Mouse (Mus musculus): ENCODE results near the gene Ebf1. TPM values are rescaled to one million over a fixed set of nuclear protein-coding genes. Genes with fewer than 3 reads are reported as not detected.

The Ebf1 gene
- polyA plus RNA-seq, 1 experiment from 2014 or later, result 26.9 TPM

- H3K36me3 ChIP-seq (ENCODE audit: control insufficient read depth, insufficient read depth, low read length), result no peaks in the 10 kb centered on the region
- H3K9ac ChIP-seq (ENCODE audit: low read depth, low read length), result no peak overlapping the region
- no peak overlapping the region for H3K4me2 ChIP-seq (replicated peaks; ENCODE audit: low read depth, low read length)
- no peaks in the 10 kb centered on the region for H3K9me3 ChIP-seq (ENCODE audit: control insufficient read depth, low read length)
- H3K27ac ChIP-seq (ENCODE audit: low read depth, low read length), result no peak overlapping the region
- no peaks in the 10 kb centered on the region for H3K27me3 ChIP-seq (ENCODE audit: control insufficient read depth, insufficient read depth, low read length)
- H3K4me1 ChIP-seq (ENCODE audit: control insufficient read depth, insufficient read depth, low read length), result 0 out of 2 replicates have a peak, but pooled peaks cover 5% of the 10 kb centered on the region
- H3K4me3 ChIP-seq (ENCODE audit: low read length), result no peak overlapping the region
- WGBS, result 30% methylated on average over 3 of the region's 3 CpGs
- ATAC-seq (ENCODE audit: low FRiP score, low TSS enrichment), result no peak
Measured at GRCm38 (mm10) chr11:44727376-44727775, 110.3 kb downstream of the Ebf1 start.

- no peak for ATAC-seq (ENCODE audit: low FRiP score, low TSS enrichment)
- Histone ChIP-seq H3K27ac (ENCODE audit: low read depth, low read length) (no peak overlapping the region), H3K27me3 (ENCODE audit: control insufficient read depth, insufficient read depth, low read length) (no peaks in the 10 kb centered on the region), H3K9me3 (ENCODE audit: control insufficient read depth, low read length) (no peaks in the 10 kb centered on the region), H3K36me3 (ENCODE audit: control insufficient read depth, insufficient read depth, low read length) (no peaks in the 10 kb centered on the region), H3K4me3 (ENCODE audit: low read length) (no peak overlapping the region), H3K4me2 (replicated peaks; ENCODE audit: low read depth, low read length) (no peak overlapping the region), H3K9ac (ENCODE audit: low read depth, low read length) (no peak overlapping the region), H3K4me1 (ENCODE audit: control insufficient read depth, insufficient read depth, low read length) (0 out of 2 replicates have a peak, but pooled peaks cover 5% of the 10 kb centered on the region)
- 70% methylated on average over 2 of the region's 2 CpGs for WGBS
Measured at GRCm38 (mm10) chr11:44727821-44728220, 110.7 kb downstream of the Ebf1 start.

DNA sequence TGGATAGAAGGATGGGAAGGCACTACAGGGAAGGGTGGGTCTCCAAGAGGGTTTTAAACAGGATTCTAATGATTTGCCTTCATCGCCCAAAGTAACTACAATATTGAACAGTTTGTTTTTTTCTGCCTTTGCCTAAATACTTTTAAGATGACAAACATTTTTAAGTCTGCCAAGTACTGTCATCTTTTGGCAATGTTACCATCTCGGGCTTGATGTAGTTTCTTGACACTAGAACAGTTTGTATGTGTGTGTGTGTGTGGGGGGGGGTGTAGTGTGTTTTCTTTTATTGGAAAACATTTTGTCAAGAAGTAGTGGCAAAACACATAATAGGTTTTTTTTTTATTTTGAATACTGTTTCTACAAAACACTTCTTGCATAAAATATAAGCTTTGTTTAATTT lies 111.2 kb downstream of the Ebf1 start:
- Histone ChIP-seq H3K4me1 (ENCODE audit: control insufficient read depth, insufficient read depth, low read length) (0 out of 2 replicates have a peak, but pooled peaks cover 5% of the 10 kb centered on the region), H3K4me3 (ENCODE audit: low read length) (no peak overlapping the region), H3K9me3 (ENCODE audit: control insufficient read depth, low read length) (no peaks in the 10 kb centered on the region), H3K27ac (ENCODE audit: low read depth, low read length) (no peak overlapping the region), H3K4me2 (replicated peaks; ENCODE audit: low read depth, low read length) (no peak overlapping the region), H3K27me3 (ENCODE audit: control insufficient read depth, insufficient read depth, low read length) (no peaks in the 10 kb centered on the region), H3K9ac (ENCODE audit: low read depth, low read length) (no peak overlapping the region), H3K36me3 (ENCODE audit: control insufficient read depth, insufficient read depth, low read length) (no peaks in the 10 kb centered on the region)
- no peak for ATAC-seq (ENCODE audit: low FRiP score, low TSS enrichment)
- 91% methylated on average over 2 of the region's 2 CpGs for WGBS

GRCm38 (mm10) chr11:44729931-44730330 lies 112.8 kb downstream of the Ebf1 start:
- no peak overlapping the region for H3K9ac ChIP-seq (ENCODE audit: low read depth, low read length)
- H3K36me3 ChIP-seq (ENCODE audit: control insufficient read depth, insufficient read depth, low read length), result no peaks in the 10 kb centered on the region
- no peak for ATAC-seq (ENCODE audit: low FRiP score, low TSS enrichment)
- H3K4me1 ChIP-seq (ENCODE audit: control insufficient read depth, insufficient read depth, low read length), result 0 out of 2 replicates have a peak, but pooled peaks cover 5% of the 10 kb centered on the region
- no peak overlapping the region for H3K4me2 ChIP-seq (replicated peaks; ENCODE audit: low read depth, low read length)
- H3K4me3 ChIP-seq (ENCODE audit: low read length), result no peak overlapping the region
- H3K27me3 ChIP-seq (ENCODE audit: control insufficient read depth, insufficient read depth, low read length), result no peaks in the 10 kb centered on the region
- H3K9me3 ChIP-seq (ENCODE audit: control insufficient read depth, low read length), result no peaks in the 10 kb centered on the region
- no peak overlapping the region for H3K27ac ChIP-seq (ENCODE audit: low read depth, low read length)
- 46% methylated on average over 4 of the region's 4 CpGs for whole genome bisulfite sequencing

- H3K4me1 ChIP-seq (ENCODE audit: control insufficient read depth, insufficient read depth, low read length), result 0 out of 2 replicates have a peak, but pooled peaks cover 5% of the 10 kb centered on the region
- H3K4me3 ChIP-seq (ENCODE audit: low read length), result no peak overlapping the region
- H3K9ac ChIP-seq (ENCODE audit: low read depth, low read length), result no peak overlapping the region
- H3K9me3 ChIP-seq (ENCODE audit: control insufficient read depth, low read length), result no peaks in the 10 kb centered on the region
- no peak overlapping the region for H3K27ac ChIP-seq (ENCODE audit: low read depth, low read length)
- 78% methylated on average over 2 of the region's 2 CpGs for WGBS
- no peak overlapping the region for H3K4me2 ChIP-seq (replicated peaks; ENCODE audit: low read depth, low read length)
- no peaks in the 10 kb centered on the region for H3K36me3 ChIP-seq (ENCODE audit: control insufficient read depth, insufficient read depth, low read length)
- no peaks in the 10 kb centered on the region for H3K27me3 ChIP-seq (ENCODE audit: control insufficient read depth, insufficient read depth, low read length)
- no peak for ATAC-seq (ENCODE audit: low FRiP score, low TSS enrichment)
Measured at GRCm38 (mm10) chr11:44731763-44732162, 114.6 kb downstream of the Ebf1 start.

DNA sequence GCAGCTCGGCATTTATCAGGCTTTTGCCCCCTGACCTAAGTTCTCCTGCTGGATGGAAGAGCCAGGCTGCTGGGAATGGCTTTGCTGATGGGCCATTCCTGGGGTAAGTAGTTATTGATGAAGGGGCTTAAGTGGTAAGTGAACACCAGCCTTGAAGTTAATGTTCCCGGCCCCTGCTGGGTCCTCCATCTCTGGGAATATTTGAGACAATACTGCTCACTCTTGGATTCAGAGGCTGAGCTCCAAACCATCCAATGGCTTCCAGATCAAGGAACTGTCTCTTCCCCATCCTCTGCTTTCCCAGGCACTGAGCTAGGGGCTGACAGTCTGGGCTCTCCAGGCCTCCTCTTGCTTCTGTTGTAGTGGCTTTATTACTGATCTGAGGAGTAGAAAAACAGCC lies 116.2 kb downstream of the Ebf1 start:
- no peak overlapping the region for H3K9ac ChIP-seq (ENCODE audit: low read depth, low read length)
- no peaks in the 10 kb centered on the region for H3K36me3 ChIP-seq (ENCODE audit: control insufficient read depth, insufficient read depth, low read length)
- H3K9me3 ChIP-seq (ENCODE audit: control insufficient read depth, low read length), result no peaks in the 10 kb centered on the region
- no peak overlapping the region for H3K4me3 ChIP-seq (ENCODE audit: low read length)
- no peak overlapping the region for H3K27ac ChIP-seq (ENCODE audit: low read depth, low read length)
- H3K27me3 ChIP-seq (ENCODE audit: control insufficient read depth, insufficient read depth, low read length), result no peaks in the 10 kb centered on the region
- ATAC-seq (ENCODE audit: low FRiP score, low TSS enrichment), result no peak
- 44% methylated on average over 2 of the region's 2 CpGs for WGBS
- 0 out of 2 replicates have a peak, but pooled peaks cover 5% of the 10 kb centered on the region for H3K4me1 ChIP-seq (ENCODE audit: control insufficient read depth, insufficient read depth, low read length)
- no peak overlapping the region for H3K4me2 ChIP-seq (replicated peaks; ENCODE audit: low read depth, low read length)

DNA sequence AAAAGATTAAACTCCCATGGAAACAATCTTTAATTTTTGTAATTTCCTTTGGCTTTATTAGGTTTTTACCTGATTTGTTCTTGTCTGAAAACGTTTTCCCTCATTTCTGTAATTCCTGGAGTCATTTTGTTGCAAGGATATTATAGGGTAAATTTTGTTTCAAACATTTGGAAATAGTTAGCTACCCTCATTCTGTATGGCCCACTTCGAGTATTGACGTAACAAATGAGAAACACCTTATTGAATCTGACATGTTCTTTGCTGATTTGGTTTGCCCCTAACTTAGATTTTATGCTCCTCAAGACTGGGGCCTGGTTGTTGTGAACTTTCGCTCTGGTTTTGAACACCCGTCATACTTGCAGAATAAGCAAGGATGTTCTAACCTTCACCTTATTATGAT lies 120.9 kb downstream of the Ebf1 start:
- Histone ChIP-seq H3K9ac (ENCODE audit: low read depth, low read length) (no peak overlapping the region), H3K36me3 (ENCODE audit: control insufficient read depth, insufficient read depth, low read length) (no peaks in the 10 kb centered on the region), H3K9me3 (ENCODE audit: control insufficient read depth, low read length) (no peaks in the 10 kb centered on the region), H3K4me1 (ENCODE audit: control insufficient read depth, insufficient read depth, low read length) (0 out of 2 replicates have a peak, but pooled peaks cover 5% of the 10 kb centered on the region), H3K4me3 (ENCODE audit: low read length) (no peak overlapping the region), H3K4me2 (replicated peaks; ENCODE audit: low read depth, low read length) (no peak overlapping the region), H3K27ac (ENCODE audit: low read depth, low read length) (no peak overlapping the region), H3K27me3 (ENCODE audit: control insufficient read depth, insufficient read depth, low read length) (no peaks in the 10 kb centered on the region)
- 88% methylated on average over 5 of the region's 5 CpGs for WGBS
- no peak for ATAC-seq (ENCODE audit: low FRiP score, low TSS enrichment)

DNA sequence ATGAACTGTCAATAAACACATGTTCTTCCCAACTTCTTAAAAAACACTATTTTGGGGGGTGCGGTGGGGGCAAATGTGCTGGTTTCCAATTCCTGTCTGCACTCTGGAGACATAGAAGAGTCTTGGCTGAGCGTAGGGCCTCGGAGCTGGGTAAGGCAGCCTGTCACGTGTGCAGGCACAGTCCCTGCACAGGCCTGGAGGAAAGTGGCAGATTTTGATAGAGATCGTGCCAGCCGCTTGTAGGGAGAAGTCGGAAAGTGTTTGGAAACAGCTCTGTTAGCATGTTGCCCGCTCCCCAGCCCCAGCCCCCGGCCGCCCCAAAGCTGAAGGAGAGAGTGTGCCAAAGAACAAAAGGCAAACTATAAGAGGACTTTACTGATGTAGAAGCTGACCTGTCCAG lies 121.7 kb downstream of the Ebf1 start:
- 49% methylated on average over 10 of the region's 10 CpGs for WGBS
- no peak overlapping the region for H3K9ac ChIP-seq (ENCODE audit: low read depth, low read length)
- H3K27me3 ChIP-seq (ENCODE audit: control insufficient read depth, insufficient read depth, low read length), result no peaks in the 10 kb centered on the region
- H3K36me3 ChIP-seq (ENCODE audit: control insufficient read depth, insufficient read depth, low read length), result no peaks in the 10 kb centered on the region
- no peak overlapping the region for H3K4me2 ChIP-seq (replicated peaks; ENCODE audit: low read depth, low read length)
- ATAC-seq (ENCODE audit: low FRiP score, low TSS enrichment), result no peak
- H3K9me3 ChIP-seq (ENCODE audit: control insufficient read depth, low read length), result no peaks in the 10 kb centered on the region
- H3K27ac ChIP-seq (ENCODE audit: low read depth, low read length), result no peak overlapping the region
- H3K4me3 ChIP-seq (ENCODE audit: low read length), result no peak overlapping the region
- H3K4me1 ChIP-seq (ENCODE audit: control insufficient read depth, insufficient read depth, low read length), result 0 out of 2 replicates have a peak, but pooled peaks cover 5% of the 10 kb centered on the region

GRCm38 (mm10) chr11:44740278-44741041 lies 123.3 kb downstream of the Ebf1 start:
- H3K4me1 ChIP-seq (ENCODE audit: control insufficient read depth, insufficient read depth, low read length), result peaks cover 5% of the 10 kb centered on the region; the same call in 1 of the 2 replicates
- H3K9me3 ChIP-seq (ENCODE audit: control insufficient read depth, low read length), result no peaks in the 10 kb centered on the region
- 0 out of 2 replicates have a peak overlapping the region, but pooled peaks have one; percentile 19 for H3K4me2 ChIP-seq (replicated peaks; ENCODE audit: low read depth, low read length)
- H3K27ac ChIP-seq (ENCODE audit: low read depth, low read length), result no peak overlapping the region; the same call in 1 of the 2 replicates
- 0 out of 2 replicates have a peak, but pooled peaks have one; percentile 20 for ATAC-seq (ENCODE audit: low FRiP score, low TSS enrichment)
- no peaks in the 10 kb centered on the region for H3K27me3 ChIP-seq (ENCODE audit: control insufficient read depth, insufficient read depth, low read length)
- no peak overlapping the region for H3K4me3 ChIP-seq (ENCODE audit: low read length)
- H3K9ac ChIP-seq (ENCODE audit: low read depth, low read length), result no peak overlapping the region
- WGBS, result 30% methylated on average over 6 of the region's 6 CpGs
- H3K36me3 ChIP-seq (ENCODE audit: control insufficient read depth, insufficient read depth, low read length), result no peaks in the 10 kb centered on the region
